Mouse (Mus musculus): Measurements from ENCODE around the gene Gda. TPM values are rescaled to one million over a fixed set of nuclear protein-coding genes. Genes with fewer than 3 reads are reported as not detected.

Gene Gda
- total and polyA plus RNA-seq, 3 experiments, result 10.0 to 13.3 (median 11.6) TPM

DNA sequence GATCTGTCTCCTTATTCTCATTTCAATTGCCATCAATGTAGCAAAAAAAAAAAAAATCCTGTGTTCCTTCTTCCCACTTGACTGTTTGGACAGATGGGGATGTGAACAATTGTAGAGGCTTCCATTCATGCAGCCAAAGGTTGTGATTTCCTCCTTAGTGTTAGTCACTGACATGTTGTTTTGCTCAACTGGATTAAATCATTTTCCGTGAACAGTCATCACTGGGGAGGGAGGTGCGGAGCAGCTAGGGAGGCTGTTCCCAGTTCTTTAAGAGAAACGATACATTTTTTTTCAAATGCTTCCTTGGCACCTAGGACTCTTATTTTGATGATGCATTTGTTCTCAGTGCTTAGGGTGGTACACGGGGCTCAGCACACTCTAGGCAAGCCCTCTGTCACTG, 15.8 kb downstream of the Gda start:
- DNase-seq, result peak; percentile 25

DNA sequence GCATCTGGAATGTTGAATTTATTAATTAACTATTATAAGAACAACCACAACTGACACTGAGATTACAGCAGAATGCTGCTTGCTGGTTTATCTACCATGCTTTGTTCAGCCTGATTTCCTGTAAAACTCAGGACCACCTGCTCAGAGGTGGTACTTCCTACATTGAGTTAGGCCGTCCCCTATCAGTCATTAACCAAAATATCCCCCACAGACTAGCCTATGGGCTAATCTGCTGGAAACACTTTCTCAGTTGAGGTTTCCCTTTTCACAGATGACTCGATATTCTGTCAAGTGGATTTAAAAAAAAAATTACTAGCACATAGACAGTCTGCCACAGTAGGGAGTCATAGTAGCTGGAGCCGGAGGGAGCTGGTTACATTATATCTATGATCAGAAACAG, 31.5 kb downstream of the Gda start:
- DNase-seq, result no peak

DNA sequence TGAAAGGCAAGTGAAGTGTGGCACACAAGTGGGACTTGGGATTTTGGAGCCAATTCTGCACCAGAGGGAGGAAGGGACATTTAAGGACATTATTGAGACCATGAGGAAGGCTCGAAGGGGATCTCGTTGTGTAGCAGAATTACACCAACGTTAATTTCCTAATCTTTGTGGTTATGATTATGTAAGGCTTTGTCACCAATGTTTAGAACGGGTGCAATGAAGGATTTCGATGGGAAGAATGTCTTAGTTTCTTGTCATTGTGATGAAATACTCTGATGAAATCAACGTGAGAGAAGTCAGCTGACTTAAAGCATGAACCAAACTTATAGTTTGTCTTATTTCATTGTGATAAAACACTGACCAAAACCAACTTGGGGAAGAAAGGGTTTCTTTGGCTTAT, 32.4 kb downstream of the Gda start:
- DNase-seq, result no peak

DNA sequence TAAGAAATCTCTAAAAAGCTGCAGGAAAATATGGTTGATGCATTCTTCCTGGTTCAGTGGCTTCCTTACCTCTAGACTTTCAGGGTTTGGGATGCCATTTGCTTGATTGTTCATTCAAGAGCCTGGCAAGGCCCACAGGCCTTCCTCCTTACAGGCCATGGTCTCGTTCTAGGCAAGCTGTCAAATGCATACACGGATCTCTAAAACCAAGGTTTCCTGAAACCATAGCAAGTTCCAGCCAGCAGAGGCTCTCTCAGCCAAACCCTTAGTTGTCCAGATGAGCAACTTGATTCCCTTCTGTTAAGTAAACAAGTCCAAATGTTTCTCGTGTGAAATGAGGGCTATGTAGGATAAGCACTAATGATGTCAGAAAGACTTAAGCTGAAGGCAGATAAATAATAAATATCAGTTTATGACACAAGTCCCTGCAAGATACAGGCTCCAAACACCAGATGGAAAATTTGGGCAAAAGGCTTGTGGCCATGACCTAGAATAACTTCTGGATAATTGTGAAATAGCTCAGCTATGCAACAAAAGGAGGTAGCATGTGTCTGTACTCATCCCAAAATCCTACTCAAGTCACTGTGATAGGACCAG, 34.0 kb downstream of the Gda start:
- peak; percentile 54 for DNase-seq

DNA sequence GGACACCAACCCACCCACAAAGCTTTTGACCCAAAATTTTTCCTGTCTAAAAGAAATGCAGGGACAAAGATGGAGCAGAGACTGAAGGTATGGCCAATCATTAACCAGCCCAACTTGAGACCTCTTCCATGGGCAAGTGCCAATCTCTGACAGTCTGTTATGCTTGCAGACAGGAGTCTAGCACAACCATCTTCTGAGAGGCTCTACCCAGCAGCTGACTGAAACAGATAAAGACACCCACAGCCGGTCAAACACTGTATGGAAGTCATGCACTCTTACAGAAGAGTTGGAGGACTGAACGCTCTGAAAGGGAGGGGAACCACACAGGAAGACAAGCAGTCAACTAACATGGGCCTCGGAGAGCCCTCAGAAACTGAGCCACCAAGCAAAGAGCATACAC, 36.7 kb downstream of the Gda start:
- DNase-seq, result no peak

DNA sequence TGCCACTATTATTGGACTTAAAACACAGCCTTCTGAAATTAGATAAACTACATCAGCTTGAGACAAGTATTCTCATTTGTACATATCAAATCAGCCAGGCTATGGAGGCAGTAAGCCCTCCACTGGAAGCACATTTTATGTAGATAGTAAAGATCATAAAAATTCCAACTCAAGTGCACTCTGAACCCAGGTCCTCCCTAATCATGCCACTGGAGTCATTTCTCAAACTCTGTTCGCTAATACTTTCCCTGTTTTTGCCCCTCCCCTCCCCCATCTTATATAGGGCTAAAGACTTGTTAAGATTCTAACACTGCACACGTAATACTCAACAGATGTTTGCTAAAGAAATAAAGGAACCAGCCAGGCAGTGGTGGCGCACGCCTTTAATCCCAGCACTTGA, 39.9 kb downstream of the Gda start:
- no peak for DNase-seq

DNA sequence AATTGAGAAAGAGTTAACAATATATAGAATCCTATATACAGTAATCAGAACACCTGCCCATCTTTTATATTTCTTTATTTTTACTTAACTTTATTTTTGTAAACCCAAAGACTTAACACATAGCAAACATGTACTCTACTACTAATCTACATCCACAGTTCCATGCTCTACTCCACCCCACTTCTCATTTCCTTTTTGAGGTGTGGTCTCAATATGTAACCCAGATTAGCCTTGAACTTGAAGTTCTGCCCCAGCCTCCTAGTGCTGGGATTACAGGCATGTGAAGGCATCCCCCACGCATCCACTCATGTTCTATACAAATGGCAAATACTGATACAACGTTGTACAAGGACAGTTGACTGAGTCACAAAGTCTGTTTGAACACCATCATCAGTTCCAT, 40.4 kb downstream of the Gda start:
- DNase-seq, result no peak

DNA sequence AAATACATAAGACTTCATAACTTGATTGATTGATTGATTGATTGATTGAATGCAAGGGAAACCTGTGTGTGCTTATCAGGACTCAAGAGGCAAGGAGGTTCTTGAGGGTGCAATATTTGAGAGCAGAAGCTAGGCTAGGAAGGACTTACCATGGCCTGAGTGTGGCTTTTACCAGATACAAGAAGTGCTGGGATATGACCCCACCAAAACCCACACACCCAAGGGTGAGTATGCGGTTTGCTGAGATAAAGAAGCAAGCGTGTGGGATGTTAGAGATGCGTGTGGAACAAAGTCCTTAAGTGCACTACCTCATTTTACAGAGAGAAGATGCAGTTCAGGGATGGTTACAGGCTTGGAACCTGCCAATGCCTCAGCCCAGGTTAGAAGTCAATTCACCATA, 41.0 kb downstream of the Gda start:
- no peak for DNase-seq

DNA sequence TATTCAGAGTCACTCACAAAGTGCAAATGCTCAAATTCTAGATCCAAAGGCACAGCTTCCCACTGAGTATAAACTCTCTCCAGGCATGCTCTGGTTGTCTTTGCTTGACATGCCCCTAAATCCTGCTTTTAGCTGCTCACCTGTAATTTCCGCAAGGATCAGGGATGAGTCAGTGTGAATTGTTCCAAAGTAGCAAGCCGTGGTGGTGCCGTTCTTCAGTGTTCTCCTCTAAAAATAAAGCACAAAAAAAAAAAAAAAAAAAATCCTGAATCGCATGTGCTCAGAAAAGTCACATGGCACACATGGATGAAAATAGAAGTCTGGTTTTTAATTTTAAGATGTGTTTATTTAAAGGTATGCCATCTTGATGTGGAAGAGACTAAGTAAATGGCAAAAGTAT, 47.9 kb downstream of the Gda start:
- DNase-seq, result no peak

DNA sequence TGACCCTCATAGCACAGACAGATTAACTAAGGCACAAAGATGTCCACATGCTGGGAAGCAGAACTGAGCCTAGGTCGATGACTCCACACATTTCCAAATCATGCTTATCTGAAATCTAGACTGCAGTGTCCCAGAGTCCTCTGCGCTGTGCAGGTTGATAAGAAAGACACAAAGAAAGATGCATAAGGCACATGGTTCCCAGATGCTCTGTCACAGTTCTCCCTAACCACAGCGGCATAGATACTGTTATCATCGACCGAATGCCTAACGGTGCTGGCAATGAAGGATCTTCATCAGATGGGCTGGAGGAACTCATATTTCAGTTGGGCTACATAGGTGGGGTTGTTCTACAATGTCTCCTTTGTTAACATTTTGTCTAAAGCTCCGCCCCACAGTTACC, 49.5 kb downstream of the Gda start:
- DNase-seq, result no peak

DNA sequence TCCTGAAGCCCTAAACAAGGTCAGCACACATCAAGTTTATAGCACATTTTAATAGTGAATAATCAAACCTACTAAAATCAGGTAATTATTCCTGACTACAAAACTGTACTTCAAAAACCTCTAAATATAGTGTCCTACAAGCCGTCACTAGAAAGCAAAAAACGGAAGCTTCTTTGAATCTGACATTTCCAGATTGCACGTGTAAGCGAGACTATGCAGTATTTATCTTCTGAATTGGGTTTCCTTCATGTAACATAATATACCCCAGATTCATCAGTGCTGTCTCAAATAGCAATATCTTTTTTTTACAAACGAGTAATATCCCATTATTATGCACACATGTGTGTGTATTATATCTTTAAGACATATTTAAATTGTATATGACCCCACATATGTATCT, 54.8 kb downstream of the Gda start:
- DNase-seq, result no peak

DNA sequence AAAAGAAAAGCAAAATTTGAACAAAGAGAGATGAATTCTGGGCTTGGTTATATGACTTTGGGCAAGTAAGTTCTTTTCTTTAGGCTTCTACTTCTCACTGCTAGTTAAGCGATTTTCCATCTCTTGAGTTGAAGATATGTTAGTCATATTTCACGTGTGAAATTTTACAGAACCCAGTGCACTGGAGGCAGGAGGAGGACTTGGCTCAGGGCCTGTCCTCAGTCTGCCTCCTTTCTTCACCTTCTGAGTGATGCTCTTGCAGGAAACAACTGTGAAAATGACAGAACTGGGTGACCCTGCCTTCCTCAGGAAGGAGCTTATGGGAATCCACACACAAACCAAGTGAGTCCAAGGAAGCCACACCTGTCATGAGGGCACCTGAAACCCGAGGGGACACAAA, 57.9 kb downstream of the Gda start:
- DNase-seq, result no peak

DNA sequence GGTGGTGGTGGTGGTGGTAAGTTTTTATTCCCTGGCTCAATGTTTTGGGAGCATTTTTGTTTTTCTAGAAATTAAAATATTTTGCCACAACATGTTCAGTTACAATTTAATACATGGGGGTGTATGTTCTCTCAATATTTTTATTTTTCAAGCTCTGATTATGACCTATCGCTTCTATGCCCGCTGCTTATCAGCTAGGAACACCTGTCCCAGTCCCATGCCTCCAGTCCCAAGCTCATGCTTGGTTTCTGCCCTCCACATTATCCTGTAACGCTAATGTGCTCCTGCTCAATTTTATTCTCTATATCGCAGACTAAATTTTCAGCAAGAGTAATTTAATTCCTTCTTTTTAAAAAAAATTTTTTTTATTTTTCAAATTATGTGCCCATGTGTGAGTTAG, 64.1 kb downstream of the Gda start:
- DNase-seq, result no peak

DNA sequence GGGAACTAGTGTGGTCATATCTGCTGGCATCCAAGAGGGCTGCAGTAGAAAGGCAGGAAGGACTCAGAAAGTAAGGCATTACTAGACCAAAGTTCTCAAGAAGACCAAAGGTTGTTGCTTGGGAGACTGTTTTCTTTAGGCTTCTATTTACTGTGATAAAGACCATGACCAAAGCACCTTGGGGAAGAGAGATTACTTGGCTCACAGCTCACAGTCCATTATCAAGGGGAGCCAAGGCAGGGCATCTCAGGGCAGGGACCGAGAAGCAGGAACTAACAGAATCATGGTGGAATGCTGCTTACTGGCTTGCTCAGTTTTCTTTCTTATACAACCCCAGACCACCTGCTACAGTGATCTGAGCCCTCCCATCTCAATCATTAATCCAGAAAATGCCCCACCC, 65.9 kb downstream of the Gda start:
- DNase-seq, result no peak

DNA sequence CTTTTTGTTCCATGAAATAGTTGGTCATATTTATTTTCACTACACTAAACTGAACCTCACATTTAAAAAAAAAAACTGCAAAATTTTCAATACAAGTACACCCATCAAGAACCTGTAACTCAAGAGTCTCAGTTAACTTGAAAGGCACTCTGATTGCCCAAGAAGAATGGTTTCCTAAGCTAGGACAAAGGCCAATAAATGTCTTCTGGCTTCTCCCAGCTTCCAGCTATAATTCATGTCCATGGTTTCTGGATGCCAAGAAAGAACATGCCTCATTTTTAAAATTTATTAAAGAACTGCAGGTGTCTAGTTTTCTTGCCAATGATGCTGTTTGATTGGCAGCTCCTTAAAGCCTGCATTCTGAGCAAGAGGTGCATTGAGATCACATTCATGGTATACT, 75.3 kb downstream of the Gda start:
- DNase-seq, result no peak

DNA sequence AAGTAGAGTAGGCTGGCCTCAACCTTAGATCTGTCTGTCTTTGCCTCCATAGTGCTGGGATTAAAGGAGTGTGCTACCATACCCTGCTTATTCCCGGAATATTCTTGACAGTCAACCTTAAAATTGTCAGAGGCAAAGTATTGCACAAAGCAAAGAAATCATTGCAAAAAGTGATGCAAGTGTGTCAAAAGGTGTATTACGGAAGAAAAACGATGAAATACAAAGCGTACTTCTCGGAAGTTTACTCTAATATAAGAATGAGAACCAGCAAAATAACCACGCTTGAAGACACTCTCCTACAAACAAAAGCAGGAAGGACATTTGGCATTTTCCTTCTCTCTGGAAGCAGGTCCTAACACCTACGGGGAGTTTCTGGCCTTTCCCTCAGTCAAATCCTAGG, 76.9 kb downstream of the Gda start:
- no peak for DNase-seq

DNA sequence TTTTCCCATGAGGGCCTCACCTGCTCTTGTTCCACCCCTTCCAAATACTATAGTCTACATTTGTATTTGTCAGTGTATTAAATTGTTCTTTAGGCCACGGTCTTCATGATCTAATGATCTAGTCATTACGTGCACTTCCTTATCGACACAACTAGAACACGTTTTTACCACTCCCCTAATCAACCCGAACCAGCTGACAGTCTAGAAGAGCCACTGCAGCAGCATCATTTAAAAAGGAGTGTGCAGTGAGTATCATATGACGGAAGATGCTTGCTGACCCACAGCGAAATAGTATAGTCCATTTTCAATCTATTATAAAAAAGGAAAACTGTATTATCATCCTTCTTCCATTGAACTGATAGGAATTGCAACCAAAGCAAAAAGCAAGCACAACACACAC, 82.3 kb downstream of the Gda start:
- DNase-seq, result no peak

DNA sequence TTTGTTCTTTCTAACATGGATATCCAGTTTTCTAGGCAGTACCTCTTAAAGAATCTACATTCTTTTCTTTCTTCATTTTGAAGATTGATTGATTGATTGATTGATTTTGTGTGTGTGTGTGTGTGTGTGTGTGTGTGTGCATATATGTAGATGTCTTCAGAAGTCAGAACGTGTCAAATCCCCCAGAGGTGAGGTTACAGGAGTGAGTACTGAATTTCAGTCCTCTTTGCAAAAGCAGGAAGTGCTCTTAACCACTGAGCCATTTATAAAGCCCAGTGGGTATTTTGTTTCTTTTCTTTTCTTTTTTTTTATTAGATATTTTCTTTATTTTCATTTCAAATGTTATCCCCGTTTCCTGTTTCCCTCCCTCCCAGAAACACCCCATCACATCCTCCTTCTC, 86.4 kb downstream of the Gda start:
- no peak for DNase-seq

DNA sequence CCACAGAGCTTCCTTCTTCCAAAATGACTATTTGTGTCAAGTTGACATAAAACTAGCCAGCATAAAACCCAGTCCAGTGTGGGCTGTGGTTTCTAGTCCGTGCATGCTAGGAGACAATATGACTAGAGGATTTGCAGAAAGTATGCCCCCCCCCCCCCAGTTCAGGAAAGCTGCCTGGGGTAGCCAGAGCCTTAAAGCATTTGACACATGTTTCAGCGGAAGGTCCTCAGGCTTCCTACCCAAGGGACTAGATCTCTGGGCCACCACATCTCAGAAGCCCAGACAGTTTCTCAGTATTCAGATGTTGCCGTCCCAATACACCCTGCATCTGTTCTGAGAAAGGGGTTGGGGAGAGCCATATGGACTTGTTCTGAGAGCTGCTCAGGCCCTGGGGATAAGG, 89.0 kb downstream of the Gda start:
- no peak for DNase-seq

DNA sequence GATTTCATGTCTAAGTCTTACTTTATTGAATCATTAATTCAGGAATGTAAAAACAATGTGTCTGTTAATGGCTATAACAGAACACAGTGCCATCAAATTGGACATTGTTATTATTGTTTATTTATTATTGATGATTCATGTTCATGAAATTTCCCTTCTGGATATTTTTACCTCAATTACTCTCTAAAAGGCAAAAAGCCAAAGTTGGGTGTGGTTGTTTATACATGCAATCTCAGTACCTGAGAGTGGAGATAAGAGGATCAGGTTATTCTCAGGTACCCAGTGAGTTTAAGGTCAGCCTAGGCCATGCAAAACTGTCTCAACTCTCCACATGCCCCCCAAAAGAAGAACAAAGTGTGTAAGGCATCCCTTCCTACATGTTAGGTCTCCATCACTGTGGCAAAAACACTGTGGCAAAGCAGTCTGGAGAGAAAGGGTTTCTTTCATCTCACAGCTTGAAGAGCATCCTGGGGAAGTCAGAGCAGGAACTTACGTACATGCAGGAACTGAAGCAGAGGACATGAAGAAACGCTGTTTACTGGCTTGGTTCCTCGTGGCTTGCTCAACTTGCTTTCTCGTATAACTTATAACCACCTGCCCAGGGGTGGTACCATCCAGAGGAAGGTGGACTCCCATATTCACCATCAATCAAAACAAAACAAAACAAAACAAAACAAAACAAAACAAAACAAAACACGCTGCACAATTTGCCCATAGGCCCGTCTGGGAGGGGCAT, 89.6 kb downstream of the Gda start:
- DNase-seq, result no peak

DNA sequence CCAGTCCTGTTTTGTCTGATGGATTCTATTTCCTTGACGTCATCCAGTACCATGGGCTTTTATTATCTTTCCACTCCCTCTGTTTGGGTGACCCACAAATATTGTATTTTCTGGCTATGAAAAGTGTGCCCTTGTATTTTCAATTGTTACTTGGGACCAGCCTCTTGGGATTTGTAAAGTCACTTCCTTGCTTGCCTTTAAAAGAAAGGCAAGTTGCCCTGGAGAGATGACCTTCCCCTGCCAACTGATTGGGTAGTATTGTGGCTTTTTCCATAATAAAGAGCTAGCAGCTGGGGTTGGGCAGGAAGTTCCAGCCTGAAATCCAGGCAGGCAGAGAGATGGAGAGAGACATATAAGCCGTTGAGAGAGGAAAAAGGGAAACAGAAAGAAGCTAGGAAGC, 91.5 kb downstream of the Gda start:
- DNase-seq, result no peak

DNA sequence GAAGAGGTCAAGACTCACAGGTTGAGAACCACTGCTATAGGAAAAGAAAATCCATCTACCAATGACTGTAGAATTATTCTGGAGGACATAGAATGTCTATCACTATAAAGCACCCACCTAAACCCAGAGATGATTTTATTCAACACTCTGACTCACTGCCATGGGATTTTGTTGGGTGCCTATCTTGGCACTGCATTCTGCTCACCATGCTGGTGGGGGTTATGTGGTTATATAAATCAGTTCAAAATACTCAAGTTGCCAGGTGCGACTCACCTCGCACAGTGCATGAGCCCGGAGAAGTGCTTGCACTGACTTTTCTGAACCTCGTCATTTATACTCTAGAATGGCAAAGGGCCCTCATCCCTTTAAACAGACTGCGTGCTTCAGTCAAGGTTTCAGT, 94.0 kb downstream of the Gda start:
- DNase-seq, result no peak

DNA sequence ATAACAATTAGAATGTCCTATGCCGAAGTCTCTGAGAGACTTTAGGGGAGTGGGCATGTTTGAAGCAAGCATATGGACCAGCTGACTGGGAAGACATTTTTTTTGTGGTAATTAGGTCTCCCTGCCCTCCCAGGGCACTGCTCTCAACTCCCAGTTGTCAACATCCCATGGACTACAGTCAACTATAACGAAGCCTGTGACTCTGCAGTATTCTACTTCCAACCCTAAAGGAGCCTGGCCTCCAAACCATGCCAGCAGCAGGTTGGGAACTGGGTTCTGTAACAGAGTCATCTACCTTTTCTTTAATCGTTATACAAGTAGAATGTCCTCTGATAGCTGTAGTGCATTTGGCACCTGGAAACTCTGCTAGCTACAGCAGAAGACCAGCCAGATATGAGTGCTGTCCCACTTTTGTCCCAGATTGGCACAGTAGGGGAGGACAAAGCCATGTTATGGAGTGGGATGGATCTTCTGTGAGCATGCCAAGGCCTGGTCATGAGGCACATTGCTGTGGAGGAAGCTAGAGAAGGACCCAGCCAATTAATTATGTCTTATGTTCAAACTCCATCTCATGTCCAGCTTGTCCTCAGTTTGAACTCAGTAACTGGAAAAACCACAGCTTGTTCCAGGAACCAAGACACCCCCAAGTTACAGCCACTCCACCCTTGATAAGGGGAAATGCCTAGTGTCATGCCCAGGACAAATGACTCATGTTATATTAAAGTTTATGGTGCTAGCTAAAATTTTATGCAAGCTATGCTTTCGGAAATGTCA, 96.6 kb downstream of the Gda start:
- DNase-seq, result peak; percentile 17

All from adrenal gland, adult 2 months (tissue).